ENCODE assay signal across 16 mouse cellular contexts in genomic region chr14:99369366-99369765, GRCm38 (mm10).
"Had no signal": no experiment of that assay in that cellular context is flagged by ENCODE, and none has a peak within 500 bp of the region (broad histone marks: within the 10 kb centered on the region; RNA-seq: fewer than 3 reads in every experiment).

No protein-coding gene starts in this region.

- DNase-seq: retina, postnatal 1 day; right cerebral cortex, adult 18-20 months; right cerebral cortex, postnatal 14 days; right cerebral cortex, postnatal 25 days; right cerebral cortex, postnatal 4 days; spleen, adult 18-20 months; thymus, adult 18-20 months; thymus, adult 2 months; thymus, postnatal 14 days; thymus, postnatal 25 days; thymus, postnatal 36 days; thymus, postnatal 4 days had no signal

- H3K4me3 ChIP-seq: neural tube, embryonic 13.5 days; neural tube, embryonic 15.5 days; stomach, embryonic 15.5 days had no signal

- H3K36me3 ChIP-seq: neural tube, embryonic 13.5 days; neural tube, embryonic 15.5 days; stomach, embryonic 15.5 days had no signal

- H3K27me3 ChIP-seq: neural tube, embryonic 13.5 days; neural tube, embryonic 15.5 days; stomach, embryonic 15.5 days had no signal

- H3K4me1 ChIP-seq: stomach, embryonic 15.5 days had no signal

- H3K9ac ChIP-seq: neural tube, embryonic 13.5 days; neural tube, embryonic 15.5 days; stomach, embryonic 15.5 days had no signal

- H3K4me2 ChIP-seq: neural tube, embryonic 13.5 days; neural tube, embryonic 15.5 days; stomach, embryonic 15.5 days had no signal

- H3K9me3 ChIP-seq: neural tube, embryonic 13.5 days; neural tube, embryonic 15.5 days; stomach, embryonic 15.5 days had no signal

- H3K27ac ChIP-seq: neural tube, embryonic 13.5 days; neural tube, embryonic 15.5 days; stomach, embryonic 15.5 days; stomach, postnatal 0 days had no signal
